Mouse (Mus musculus) thymus, postnatal 36 days (tissue): ENCODE measurements around the gene Inpp5f.
"Not testable (repeated sequence)": the region's sequence is repeated elsewhere in the genome, so short reads cannot be mapped to it uniquely, and the experiment has no call there.

ENCODE experiments used
- DNase-seq, 2 experiments: peaks; one replicate each; pipeline ENCODE4 v3.0.0; 2022; ENCODE audit warnings: mixed read lengths in 2 of 2

Gene Inpp5f

GRCm38 (mm10) chr7:128667788-128668187 lies 56.7 kb downstream of the Inpp5f start:
- DNase-seq = no peak

DNA sequence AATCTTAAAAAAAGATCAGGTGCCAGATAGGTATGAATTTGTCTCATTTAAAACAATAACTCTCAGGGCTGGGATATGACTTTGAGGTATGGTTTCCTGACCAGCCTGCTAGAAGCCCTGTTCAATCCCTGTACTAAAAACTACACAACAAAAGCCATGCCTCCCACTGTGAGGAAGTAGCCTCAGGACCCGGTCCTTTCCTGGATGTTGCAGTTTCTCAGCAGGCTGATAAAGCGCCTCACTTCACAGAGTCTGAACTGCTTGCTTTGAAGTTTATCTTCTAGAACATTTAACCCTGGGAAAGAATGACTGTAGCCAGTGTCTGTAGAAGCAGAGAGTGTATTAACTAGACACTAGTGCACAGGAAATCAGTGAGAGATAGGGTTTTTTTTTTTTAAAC lies 57.7 kb downstream of the Inpp5f start:
- no peak for DNase-seq

- no peak for DNase-seq
Measured at GRCm38 (mm10) chr7:128671952-128672351, 60.8 kb downstream of the Inpp5f start.

DNA sequence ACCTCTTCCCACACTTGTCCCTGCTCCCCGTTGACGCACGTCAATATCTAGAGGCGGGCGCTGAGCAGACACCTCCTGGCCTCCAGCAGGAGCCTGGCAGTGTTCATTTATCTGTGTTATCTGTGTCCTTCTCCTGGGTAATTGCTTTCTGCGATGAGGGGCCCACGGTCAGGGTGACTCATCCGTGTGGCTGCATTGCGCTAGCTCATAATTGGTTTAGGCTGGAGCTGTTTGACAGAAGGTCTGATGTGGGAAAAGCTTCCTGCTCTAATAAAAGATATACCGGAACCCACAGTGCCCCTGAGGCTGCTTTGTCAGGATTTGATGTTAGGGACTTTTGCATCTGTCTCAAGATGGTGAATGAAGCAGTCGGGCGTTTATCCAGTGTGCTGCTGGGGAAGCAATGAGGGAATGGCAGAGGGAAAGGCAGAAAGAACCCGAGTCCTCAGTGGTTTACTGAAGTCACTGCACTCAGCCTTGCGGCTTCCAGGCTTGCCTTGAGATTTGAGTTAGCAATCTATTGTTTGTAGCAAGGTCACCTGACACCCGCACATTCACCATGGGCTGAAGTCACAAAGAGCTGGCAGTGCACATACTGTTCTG lies 61.4 kb downstream of the Inpp5f start:
- DNase-seq = no peak

- no peak for DNase-seq
Measured at GRCm38 (mm10) chr7:128678546-128678945, 67.4 kb downstream of the Inpp5f start.

- peak; percentile 83 to 87 for DNase-seq
Measured at GRCm38 (mm10) chr7:128687821-128688564, 76.9 kb downstream of the Inpp5f start.

- no peak for DNase-seq
Measured at GRCm38 (mm10) chr7:128689347-128689746, 78.2 kb downstream of the Inpp5f start.

DNA sequence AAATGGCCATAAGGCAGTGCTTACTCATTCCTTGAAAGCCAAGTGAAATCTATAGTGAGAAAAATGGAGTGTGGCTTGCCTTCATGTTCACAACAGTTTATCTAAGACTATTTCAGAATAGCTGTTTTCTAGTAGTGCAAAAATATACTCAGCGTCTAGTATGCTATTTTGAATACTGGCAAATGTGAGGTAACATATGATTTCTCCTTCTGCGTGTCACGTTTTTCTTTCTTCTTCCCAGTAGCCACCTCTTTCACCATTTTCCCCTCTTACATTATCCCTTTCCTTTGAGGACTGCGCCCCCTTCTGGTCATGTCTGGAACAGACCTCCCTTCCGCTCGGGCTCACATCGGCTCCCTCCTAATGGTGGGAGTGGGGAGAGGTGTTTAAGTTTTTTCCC lies 78.9 kb downstream of the Inpp5f start:
- peak; percentile 78 to 84 for DNase-seq

DNA sequence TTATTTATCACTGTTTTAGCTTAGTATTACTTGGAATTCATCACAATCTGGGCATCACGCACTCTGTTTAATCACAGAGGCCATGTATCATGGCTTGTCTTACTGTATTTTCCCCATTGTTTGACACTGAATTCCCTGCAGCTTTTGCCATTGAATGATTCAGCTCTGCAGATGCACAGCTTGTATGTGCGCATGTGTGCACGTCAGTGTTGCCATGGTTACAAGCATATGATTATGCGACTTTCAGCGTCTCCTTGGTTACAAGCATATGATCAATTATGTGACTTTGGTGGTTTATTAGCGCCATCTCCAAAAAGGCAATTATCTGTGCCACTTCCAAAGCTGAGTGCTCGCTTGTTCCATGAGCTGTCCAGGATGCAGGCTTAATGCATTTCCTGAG lies 79.7 kb downstream of the Inpp5f start:
- no peak for DNase-seq

DNA sequence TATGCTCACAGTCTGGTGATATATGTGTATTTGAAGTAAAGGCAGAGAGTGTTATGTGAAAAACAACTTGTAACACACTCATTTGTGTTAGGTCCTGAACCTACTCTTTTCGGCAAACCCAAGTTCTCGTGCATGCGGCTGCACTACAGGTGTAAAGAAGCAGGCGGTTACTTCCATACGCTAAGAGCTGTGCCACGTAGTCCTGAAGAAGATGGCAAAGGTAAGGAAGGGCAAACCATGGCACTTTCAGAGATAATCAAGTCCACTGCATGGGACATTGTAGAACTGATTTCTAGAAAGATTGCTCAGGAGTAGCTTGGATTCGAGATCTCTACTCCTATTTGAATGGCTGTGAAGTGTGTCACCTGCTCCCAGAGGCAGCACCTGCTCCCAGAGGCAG lies 81.0 kb downstream of the Inpp5f start:
- no peak for DNase-seq

DNA sequence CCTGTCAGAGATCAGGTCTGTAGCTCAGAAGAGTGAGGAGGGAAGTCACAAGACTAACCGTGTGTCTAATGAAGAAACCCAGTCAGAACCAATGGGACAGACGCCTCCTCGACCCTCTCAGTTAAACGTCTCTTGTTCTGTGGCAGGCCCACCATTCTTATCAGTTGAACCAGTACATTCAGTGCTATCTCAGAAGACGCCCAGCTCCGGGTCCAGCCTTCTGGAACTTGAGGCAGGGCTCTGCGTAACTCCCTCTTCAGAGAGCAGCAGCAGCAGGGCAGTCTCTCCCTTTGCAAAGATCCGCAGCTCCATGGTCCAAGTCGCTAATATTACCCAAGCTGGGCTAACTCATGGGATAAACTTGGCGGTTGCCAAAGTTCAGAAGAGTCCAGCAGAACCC lies 83.7 kb downstream of the Inpp5f start:
- DNase-seq = no peak

- DNase-seq = not testable (repeated sequence)
Measured at GRCm38 (mm10) chr7:128699959-128700358, 88.8 kb downstream of the Inpp5f start.

DNA sequence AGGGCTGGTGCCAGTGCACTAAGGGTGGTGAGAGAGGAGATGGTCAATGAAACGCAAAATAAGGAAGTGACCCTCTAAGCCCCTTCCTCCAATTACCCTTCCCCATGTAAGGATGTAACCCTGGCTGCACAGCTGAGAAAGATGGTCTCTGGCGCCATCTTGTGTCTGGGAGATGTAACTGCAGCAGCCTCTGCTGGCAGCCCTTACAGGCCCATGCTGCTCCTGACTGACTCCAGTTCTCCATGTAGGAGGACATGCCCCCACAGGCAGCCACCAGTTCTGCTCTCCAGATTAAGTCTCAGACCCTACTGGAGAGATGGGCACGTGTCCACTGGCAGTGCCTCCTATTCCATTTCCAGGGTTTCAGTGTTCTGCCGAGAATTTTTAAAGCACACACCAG lies 94.6 kb downstream of the Inpp5f start:
- DNase-seq = peak; percentile 49 to 55

DNA sequence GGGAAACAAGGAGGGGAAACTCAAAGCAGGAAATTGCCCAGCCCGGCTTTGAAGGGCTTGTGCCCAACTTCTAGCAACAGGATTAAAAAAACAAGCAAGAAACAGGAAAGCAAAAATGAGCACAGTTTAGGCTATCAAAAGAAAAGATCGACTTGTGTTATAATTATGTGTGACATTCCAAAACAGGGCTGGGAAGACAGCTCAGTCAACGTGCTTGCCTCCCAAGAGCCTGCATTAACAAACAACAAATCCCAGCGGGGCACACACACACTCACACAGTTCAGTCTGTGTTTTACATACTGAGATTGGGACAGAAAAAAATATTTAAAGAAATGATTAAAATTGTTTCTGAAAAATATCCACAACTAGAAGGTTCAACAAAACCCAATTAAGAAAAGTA lies 106.9 kb downstream of the Inpp5f start:
- DNase-seq = no peak

DNA sequence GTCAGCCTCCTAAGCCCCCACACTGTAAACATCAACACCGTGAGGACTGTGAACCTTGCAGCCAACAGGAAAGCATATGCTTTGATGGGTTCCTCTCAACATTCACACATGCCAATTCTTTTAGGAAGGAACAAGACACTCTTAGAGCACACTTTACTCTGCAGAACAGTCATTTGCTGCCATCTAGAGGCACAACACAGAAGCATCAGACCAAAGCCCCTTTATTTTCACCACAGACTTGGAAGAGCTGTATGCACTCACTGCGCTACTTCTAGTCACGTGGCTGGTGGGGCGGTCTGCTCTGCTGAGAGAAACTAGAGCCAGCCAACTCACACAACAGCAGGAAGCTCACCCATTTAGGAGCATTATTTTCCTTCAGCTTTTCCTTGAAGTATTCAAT lies 113.6 kb downstream of the Inpp5f start:
- DNase-seq = peak; percentile 63 to 74

GRCm38 (mm10) chr7:128725189-128725588 lies 114.1 kb downstream of the Inpp5f start:
- no peak for DNase-seq

- DNase-seq = no peak
Measured at GRCm38 (mm10) chr7:128726999-128727398, 115.9 kb downstream of the Inpp5f start.

DNA sequence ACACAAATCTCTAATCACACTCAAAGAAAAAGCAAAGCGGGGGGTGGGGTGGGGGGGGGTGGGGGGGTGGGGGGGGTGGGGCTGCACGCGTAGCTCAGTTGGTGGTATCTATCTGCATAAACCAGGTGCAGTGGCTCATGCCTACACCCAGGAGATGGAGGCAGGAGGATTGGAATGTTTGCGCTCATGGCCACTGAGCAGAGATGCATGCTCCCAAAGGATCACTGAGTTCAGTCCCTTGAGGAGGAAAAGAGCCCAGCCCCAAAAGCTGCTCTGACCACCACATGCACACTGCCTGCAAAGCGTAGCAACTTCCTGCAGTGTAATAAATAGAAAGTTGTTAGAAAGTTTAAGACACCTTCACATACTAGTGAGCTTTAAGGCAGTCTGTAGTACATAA lies 116.6 kb downstream of the Inpp5f start:
- DNase-seq = no peak

- no peak for DNase-seq
Measured at GRCm38 (mm10) chr7:128728738-128729137, 117.6 kb downstream of the Inpp5f start.

DNA sequence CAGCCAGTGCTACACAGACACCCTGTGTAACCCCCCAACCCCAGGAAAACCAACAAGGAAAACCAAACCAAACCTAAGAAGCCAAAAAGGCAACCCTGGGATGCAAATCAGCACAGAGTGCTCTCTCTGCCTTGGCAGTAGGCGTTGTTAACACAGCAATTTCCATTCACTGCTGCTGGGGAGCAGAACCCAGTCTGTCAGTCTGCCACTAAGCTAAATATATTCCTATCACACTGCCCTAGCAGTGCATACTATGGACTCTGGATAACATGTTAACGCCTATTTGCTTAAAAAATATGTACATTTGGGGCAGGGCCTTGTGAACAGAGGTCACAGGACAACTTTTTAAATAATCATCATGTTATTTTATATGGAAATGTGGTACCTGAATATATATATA lies 120.5 kb downstream of the Inpp5f start:
- no peak for DNase-seq

DNA sequence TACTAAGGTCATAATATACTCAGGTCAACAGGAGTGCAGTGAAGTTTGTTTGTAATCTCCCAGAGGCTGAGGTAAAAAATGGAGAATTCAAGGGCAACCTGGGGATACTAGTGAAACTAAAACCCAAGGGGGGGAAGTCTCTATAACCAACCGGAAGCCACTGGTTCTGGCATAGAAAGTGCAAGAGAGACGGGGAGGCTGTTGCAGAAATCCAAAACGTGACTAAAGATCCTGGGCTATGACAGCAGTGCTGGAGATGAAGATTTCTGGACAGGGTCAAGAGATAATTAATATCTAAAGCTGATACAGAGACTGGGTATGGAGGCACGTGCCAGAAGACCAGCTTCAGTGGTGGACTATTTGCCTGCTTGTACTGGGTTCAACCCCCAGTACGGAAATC lies 126.9 kb downstream of the Inpp5f start:
- DNase-seq = no peak

DNA sequence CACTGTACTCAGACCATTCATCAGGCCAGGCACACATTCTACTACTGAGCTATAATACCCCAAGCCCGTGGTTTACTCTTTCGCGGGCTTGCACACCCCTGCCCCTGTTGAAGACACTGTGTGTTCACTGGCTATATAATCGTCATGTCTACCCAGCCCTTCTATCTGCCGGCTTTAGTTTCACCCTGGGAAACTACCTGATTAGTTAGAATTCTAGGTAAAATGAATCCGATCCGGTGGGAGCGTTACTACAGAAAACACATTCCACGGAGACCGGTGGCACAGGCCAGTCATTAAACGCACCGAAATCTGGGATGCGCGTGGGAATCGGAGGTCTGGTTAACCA lies 128.0 kb downstream of the Inpp5f start:
- DNase-seq = peak in 1 of 2 experiments; percentile 25

DNA sequence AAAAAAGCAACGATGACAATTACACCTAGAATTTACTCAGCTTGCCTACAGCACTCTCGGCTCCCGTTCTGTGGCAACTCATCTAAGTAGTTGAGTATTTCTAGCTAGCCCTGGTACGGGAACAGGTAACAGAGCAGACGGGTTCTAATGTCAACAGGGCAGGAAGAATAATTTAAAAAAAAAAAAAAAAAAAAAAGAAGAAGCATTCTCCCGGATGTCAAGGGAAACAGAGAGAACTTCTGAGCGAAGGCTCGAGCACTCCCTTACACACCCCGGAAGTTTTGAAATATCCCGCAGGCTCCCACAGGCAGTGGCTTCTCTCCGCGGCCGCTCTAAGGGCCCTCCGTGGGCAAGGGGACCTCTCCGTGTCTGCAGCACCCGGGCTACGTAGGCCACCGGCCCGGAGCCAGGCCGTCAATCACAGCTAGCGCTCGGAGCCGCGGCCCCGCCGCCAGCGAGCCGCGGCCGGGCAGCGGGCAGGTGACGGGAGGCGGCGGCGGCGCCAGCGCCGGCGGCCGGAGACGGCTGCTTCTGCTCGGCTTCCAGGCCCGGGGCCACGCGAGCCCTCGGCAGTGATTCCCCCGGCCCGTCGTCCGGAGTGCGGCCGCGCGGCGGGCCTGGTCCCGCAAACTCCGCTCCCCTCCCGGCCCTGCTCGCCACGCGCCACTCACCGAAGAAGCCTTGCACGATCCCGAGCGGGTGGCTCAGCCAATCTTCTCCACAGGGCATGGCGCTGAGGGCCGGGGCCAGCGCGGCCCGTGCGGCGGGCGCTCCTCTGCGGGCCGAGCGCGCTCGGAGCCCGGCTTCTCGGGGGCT lies 128.5 kb downstream of the Inpp5f start:
- peak; percentile 57 to 71 for DNase-seq

GRCm38 (mm10) chr7:128740334-128740733 lies 129.2 kb downstream of the Inpp5f start, which contains the start of gene Mcmbp:
Mcmbp (minus strand) TSS chr7:128740495.
- peak; percentile 98 for DNase-seq
